Mouse (Mus musculus) hematopoietic multipotent progenitor cell, adult 10-12 weeks (in vitro differentiated cells): ENCODE data around the gene Myh9. TPM values are rescaled to one million over a fixed set of nuclear protein-coding genes. Genes with fewer than 3 reads are reported as not detected.

Experiments used
- polyA plus RNA-seq: library from polyadenylated mRNA; stranded (reverse); fragments of >175 nt; gene quantifications from 2 replicates; pipeline ENCODE4 v1.2.3, GENCODE M21; 2012; ENCODE audit warnings: low replicate concordance

Gene Myh9
- 580 and 901 TPM in 2 replicates for polyA plus RNA-seq

DNA sequence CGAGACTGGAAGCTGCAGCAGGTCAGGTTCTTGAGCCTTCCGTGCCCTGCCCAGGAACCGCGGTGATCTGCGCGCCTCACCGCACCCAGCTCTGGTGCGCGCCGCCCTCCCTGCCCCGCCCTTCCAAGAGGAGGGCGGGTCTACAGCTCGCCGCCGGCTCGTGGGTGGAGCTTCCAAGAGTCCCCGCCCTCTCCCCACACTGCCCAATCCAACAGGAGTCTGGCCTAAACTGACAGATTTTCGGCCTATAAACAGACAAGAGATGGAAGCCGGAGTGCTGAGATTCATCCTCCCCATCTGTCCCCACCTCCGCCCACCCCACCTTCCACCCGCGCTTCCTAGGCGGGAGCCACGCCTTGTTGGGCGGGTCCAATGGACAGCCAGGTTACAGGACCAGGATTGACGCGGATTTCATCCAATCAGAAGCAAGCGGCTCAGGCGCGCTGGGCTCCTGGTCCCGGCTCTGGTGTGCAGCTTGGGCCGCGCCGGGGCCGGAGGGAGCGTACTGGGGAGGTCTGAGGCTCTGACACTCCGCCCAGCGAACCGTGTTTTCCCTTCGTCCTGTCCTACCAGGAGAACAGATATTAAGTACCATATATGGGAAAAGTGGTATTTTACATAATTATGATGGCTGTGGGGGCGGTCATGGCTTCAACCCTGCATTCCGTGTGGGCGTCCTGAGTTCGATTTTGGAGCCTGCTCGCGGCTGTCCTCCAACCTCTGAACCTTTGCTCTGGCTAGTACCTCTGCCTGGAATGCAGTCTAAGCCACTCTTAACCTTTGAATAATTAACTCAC lies at the start of gene Myh9:
Myh9 (minus strand) TSS at position 129 of the 797 bp plus-strand sequence.

DNA sequence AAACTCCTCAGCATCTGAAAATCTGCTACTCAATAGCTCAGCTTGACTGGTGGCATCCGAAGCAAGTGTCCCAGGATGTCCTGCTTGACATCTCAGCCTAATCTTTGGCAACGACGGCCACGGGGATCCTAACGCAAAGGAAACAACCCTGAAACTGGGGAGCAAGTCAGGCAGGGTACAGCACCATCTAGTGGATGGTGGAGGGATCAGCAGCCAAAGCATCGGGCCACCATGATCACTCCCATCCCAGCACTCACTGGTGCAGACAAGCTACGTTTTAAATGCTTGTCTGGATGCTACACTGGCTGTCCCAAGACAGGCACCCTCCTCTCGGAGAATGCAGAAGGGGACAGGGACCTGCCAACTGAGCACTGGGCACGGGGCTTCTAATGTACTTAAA lies 85.1 kb downstream of the Myh9 start, which contains the start of gene Apol8:
Apol8 (minus strand) TSS at position 156 of the 400 bp plus-strand sequence.

DNA sequence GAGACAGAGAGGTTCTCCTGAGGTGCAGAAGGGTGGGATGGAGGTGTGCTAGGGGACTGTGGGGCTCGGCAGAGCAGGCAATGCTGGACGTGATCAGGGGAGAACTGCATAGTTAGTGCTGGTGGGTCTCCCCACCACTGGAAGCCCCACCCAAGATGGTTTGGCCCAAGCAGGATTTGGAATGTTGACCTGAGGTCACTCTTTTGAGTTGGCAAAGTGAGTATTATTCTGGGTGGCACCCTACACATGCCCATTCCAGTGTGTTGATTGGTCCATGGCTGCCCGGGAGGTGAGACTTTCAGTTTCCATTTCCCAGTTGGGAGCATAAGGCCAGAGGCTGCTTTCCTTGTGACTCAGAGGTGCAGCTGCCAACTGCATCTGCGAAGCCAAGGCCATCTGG lies 113.2 kb downstream of the Myh9 start, which contains the start of gene Apol9b:
Apol9b (plus strand) TSS at position 301 of the 400 bp plus-strand sequence.

Other genes with a start within 250 kb of the Myh9 start
- 0.05 TPM in 1 of 2 replicates, not detected in the other for gene Apol10b, start 246.1 kb downstream of the Myh9 start, polyA plus RNA-seq
- not detected in 2 replicates for gene Gm36245, start 242.9 kb downstream of the Myh9 start, polyA plus RNA-seq
- gene Apol11b, start 198.9 kb downstream of the Myh9 start, polyA plus RNA-seq: 1.6 TPM in 1 of 2 replicates, not detected in the other
- gene Apol7e, start 143.3 kb downstream of the Myh9 start, polyA plus RNA-seq: 0.07 and 0.11 TPM in 2 replicates
- 0.28 and 0.31 TPM in 2 replicates for gene Apol9b, start 113.1 kb downstream of the Myh9 start, polyA plus RNA-seq
- 6.7 TPM in 1 of 2 replicates, not detected in the other for gene Apol8, start 85.2 kb downstream of the Myh9 start, polyA plus RNA-seq
- 178 and 318 TPM in 2 replicates for gene Txn2, start 86.8 kb upstream of the Myh9 start, polyA plus RNA-seq
- gene Foxred2, start 114.5 kb upstream of the Myh9 start, polyA plus RNA-seq: 3.2 and 3.3 TPM in 2 replicates
- gene Eif3d, start 128.6 kb upstream of the Myh9 start, polyA plus RNA-seq: 15.7 and 26.5 TPM in 2 replicates